Mouse (Mus musculus): ENCODE data around the gene Rbfox1.

Rbfox1 gene

GRCm38 (mm10) chr16:6907550-6907949 lies 1022.4 kb downstream of the Rbfox1 start:
- in situ Hi-C loops (cut with MboI; ENCODE audit: low pct_unique_long_range_greater_than_20kb in 1 of 2, low sequenced_read_pairs in 2 of 2, unreplicated experiment in 1 of 2), result no loop called here

DNA sequence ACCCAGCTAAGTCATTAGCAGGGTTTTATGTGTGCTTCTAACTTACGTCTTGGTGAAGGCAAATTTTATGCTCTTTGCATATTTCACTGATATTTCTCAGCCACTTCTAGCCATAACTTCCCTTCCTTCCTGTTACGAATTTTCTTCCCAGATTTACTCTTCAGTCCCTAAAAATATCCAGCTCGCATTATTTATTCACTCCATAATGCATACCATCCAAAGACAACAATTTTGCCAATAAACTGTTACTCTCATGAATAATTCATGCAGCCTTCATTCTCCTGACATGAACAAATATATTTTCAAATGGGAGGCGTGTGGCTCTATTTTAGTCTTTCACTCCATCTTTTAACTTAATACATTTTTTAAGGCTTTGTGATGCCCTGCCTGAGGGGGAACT lies 1029.4 kb downstream of the Rbfox1 start:
- in situ Hi-C loops (cut with MboI; ENCODE audit: low pct_unique_long_range_greater_than_20kb in 1 of 2, low sequenced_read_pairs in 2 of 2, unreplicated experiment in 1 of 2), result no loop called here

GRCm38 (mm10) chr16:6918641-6919040 lies 1033.5 kb downstream of the Rbfox1 start:
- in situ Hi-C loops (cut with MboI; ENCODE audit: low pct_unique_long_range_greater_than_20kb in 1 of 2, low sequenced_read_pairs in 2 of 2, unreplicated experiment in 1 of 2), result no loop called here

DNA sequence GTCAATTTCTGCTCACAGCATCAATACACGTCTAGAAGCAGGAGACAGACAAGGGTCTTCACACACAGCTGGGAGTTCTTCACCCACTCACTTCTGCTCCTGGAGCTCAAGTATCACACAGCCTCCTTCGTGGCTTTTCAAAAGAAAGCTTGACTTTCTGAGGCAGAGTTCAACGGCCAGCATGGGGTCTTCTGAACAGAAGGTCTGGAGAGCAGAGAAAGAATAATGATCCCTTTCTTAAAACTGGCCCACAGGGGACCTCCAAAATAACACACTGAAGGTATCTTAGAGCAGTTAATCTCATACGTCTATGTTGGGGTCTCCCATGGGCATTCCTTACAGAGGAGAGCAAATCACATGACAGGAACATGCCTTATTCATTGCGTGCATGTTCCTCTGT lies 1034.5 kb downstream of the Rbfox1 start:
- in situ Hi-C loops (cut with MboI; ENCODE audit: low pct_unique_long_range_greater_than_20kb in 1 of 2, low sequenced_read_pairs in 2 of 2, unreplicated experiment in 1 of 2), result no loop called here

GRCm38 (mm10) chr16:6927661-6928060 lies 1042.5 kb downstream of the Rbfox1 start:
- in situ Hi-C loops (cut with MboI; ENCODE audit: low pct_unique_long_range_greater_than_20kb in 1 of 2, low sequenced_read_pairs in 2 of 2, unreplicated experiment in 1 of 2), result no loop called here

DNA sequence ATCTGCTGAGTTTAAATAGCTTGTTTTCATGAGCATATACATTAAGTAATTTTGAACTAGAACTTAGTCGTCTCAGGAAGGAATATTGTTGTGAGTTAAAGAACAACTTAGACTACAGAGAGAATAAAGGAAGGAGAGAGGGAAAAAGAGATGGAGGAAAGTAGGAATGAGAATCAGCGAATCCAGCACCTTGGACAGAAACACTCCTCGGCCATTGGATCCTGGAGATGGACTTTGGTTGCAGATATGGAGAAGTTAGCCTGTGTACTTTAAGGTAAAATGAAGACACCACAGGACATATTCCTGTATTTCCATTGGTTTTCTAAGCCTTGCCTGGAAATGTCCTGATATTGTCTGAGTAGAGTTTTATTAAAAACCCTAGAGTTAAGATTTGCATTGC lies 1045.6 kb downstream of the Rbfox1 start:
- in situ Hi-C loops (cut with MboI; ENCODE audit: low pct_unique_long_range_greater_than_20kb in 1 of 2, low sequenced_read_pairs in 2 of 2, unreplicated experiment in 1 of 2), result no loop called here

DNA sequence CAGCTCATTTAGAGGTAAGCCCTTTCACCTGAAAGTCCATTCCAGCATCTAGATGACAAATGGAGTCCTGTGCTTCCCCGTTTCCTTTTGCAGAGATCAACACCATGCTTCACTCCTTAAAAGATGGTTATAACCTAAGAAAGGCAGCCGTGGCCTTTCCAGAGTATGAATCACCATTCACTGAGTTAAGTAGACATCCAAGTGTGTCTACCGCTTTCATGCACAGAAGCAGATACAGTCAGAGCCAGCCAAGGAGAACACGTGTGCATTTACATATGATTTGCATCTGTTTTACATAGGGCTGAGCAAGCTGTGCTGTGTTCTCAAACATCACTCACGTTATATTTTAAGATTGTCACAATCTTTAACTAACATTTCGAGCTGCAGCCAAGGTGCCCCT lies 1061.0 kb downstream of the Rbfox1 start:
- in situ Hi-C loops (cut with MboI; ENCODE audit: low pct_unique_long_range_greater_than_20kb in 1 of 2, low sequenced_read_pairs in 2 of 2, unreplicated experiment in 1 of 2), result no loop called here

DNA sequence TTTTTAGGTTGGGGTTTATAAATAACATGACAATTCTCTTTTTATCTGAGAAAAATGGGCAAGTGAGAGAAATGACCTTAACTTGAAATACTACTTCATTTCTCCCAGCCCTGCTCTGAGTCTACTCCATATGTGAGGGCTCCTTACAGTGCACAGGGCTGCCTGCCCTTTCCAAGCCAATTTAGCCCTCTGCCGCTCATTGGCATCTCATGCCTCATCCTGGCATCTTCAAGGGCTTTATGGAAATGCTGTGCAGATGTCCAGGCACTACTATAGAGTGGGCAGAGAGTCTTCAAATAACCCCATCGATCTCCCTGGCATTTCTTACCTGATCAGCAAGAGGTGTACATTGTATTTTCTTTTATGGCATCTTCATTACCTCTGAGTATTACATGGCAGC lies 1064.5 kb downstream of the Rbfox1 start:
- in situ Hi-C loops (cut with MboI; ENCODE audit: low pct_unique_long_range_greater_than_20kb in 1 of 2, low sequenced_read_pairs in 2 of 2, unreplicated experiment in 1 of 2), result no loop called here

- in situ Hi-C loops (cut with MboI; ENCODE audit: low pct_unique_long_range_greater_than_20kb in 1 of 2, low sequenced_read_pairs in 2 of 2, unreplicated experiment in 1 of 2), result no loop called here
Observed at GRCm38 (mm10) chr16:6955102-6955675, 1070.0 kb downstream of the Rbfox1 start.

GRCm38 (mm10) chr16:6961931-6962379 lies 1076.8 kb downstream of the Rbfox1 start:
- in situ Hi-C loops (cut with MboI; ENCODE audit: low pct_unique_long_range_greater_than_20kb in 1 of 2, low sequenced_read_pairs in 2 of 2, unreplicated experiment in 1 of 2), result no loop called here

- in situ Hi-C loops (cut with MboI; ENCODE audit: low pct_unique_long_range_greater_than_20kb in 1 of 2, low sequenced_read_pairs in 2 of 2, unreplicated experiment in 1 of 2), result no loop called here
Observed at GRCm38 (mm10) chr16:6962508-6962907, 1077.4 kb downstream of the Rbfox1 start.

- in situ Hi-C loops (cut with MboI; ENCODE audit: low pct_unique_long_range_greater_than_20kb in 1 of 2, low sequenced_read_pairs in 2 of 2, unreplicated experiment in 1 of 2), result no loop called here
Observed at GRCm38 (mm10) chr16:6963533-6963932, 1078.4 kb downstream of the Rbfox1 start.

GRCm38 (mm10) chr16:6964720-6965583 lies 1079.8 kb downstream of the Rbfox1 start:
- in situ Hi-C loops (cut with MboI; ENCODE audit: low pct_unique_long_range_greater_than_20kb in 1 of 2, low sequenced_read_pairs in 2 of 2, unreplicated experiment in 1 of 2), result no loop called here

GRCm38 (mm10) chr16:6969986-6970385 lies 1084.8 kb downstream of the Rbfox1 start:
- in situ Hi-C loops (cut with MboI; ENCODE audit: low pct_unique_long_range_greater_than_20kb in 1 of 2, low sequenced_read_pairs in 2 of 2, unreplicated experiment in 1 of 2), result no loop called here

DNA sequence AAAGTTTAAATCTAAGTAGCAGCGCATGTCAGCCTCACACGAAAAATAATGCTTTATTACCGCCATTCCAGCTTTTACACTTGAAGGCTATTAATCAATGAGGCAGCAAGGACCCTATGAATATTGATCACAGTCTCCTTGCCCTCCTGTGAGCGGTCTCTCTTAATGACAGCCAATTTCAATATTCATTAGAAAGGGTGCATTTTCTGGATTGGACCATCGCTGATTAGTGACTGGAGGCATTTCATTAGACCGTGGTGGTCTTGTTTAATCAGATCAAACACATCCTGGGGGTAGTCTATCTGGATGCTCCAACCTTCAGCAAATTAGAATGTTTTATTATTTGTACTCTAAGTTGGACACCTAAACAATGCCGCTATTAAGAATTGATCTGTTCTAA lies 1091.2 kb downstream of the Rbfox1 start:
- in situ Hi-C loops (cut with MboI; ENCODE audit: low pct_unique_long_range_greater_than_20kb in 1 of 2, low sequenced_read_pairs in 2 of 2, unreplicated experiment in 1 of 2), result no loop called here

DNA sequence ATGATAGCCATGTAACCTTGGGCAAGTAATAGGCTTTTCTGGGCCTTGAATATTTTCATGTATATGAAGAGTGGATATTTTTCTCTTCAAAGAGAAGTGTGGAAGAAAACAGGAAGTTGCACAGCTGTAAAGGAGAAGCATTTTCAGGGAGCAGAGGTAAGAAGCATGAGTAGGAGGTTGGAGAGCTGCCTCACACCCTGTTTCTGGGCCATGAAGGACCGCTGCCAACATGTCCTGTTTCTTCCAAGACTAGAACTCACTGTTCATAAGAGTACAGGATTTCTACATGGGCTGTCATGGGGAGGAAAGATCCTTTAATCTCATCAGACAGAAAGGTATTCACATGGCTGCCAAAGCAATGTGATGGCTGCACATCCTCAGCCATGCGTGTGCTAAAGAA lies 1098.8 kb downstream of the Rbfox1 start:
- in situ Hi-C loops (cut with MboI; ENCODE audit: low pct_unique_long_range_greater_than_20kb in 1 of 2, low sequenced_read_pairs in 2 of 2, unreplicated experiment in 1 of 2), result no loop called here

DNA sequence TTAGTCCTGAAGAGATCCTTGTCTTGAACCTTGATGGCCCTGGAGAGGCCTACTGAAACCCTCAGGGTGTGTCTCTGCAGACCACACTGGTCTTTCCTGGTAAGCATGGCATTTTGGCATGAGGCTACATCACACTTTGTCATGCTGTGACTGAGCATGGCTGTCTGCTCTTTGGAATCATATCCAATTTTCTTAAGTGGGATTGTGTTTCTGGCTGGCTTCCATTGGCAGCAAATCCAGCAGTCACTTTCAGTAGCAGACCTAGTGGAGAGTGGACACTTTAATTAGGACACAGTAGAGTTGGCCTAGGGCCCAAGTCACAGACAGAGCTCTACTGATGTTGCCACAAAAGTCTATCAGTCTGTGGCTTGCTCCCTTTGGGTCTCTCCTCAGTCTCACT lies 1100.9 kb downstream of the Rbfox1 start:
- in situ Hi-C loops (cut with MboI; ENCODE audit: low pct_unique_long_range_greater_than_20kb in 1 of 2, low sequenced_read_pairs in 2 of 2, unreplicated experiment in 1 of 2), result no loop called here

- in situ Hi-C loops (cut with MboI; ENCODE audit: low pct_unique_long_range_greater_than_20kb in 1 of 2, low sequenced_read_pairs in 2 of 2, unreplicated experiment in 1 of 2), result no loop called here
Observed at GRCm38 (mm10) chr16:6986494-6986893, 1101.3 kb downstream of the Rbfox1 start.

GRCm38 (mm10) chr16:6992251-6992650 lies 1107.1 kb downstream of the Rbfox1 start:
- in situ Hi-C loops (cut with MboI; ENCODE audit: low pct_unique_long_range_greater_than_20kb in 1 of 2, low sequenced_read_pairs in 2 of 2, unreplicated experiment in 1 of 2), result no loop called here

DNA sequence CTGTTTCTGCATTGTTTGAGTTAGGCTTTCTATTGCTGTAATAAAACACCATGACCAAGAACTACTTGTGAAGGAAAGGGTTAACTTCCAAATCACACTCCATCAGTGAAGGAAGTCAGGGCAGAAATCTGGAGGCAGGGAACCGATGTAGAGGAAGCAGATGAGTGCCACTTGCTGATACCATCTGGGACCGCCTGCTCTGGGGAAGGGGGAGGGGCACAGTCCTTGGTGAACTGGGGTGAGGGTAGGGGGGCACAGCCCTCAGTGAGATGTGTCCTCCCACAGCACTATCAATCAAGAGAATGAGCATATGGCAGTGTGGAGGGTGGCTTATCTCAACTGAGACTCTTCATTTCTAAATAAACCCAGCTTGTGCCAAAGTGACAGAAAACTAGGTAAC lies 1108.0 kb downstream of the Rbfox1 start:
- in situ Hi-C loops (cut with MboI; ENCODE audit: low pct_unique_long_range_greater_than_20kb in 1 of 2, low sequenced_read_pairs in 2 of 2, unreplicated experiment in 1 of 2), result no loop called here

Data from mouse embryonic stem cell (cell line).